Mouse (Mus musculus) bone marrow, adult 2 months (tissue): ENCODE measurements around the gene Tmed4.

ENCODE experiments used
- CTCF ChIP-seq: fragments of 200-500 bp; IDR thresholded peaks from 2 replicates; pipeline ENCODE4 v1.5.1; 2011; ENCODE audit warnings: low read length, control low read depth; ENCODE audit not compliant: control insufficient read depth, insufficient read depth
- POLR2A ChIP-seq: fragments of 200-500 bp; IDR thresholded peaks from 2 replicates; pipeline ENCODE4 v1.6.1; 2011; ENCODE audit warnings: low read depth, mild to moderate bottlenecking, control low read depth, low read length, borderline replicate concordance; ENCODE audit not compliant: control insufficient read depth

GRCm38 (mm10) chr11:6222187-6222586 is 52.5 kb downstream of the Tmed4 start:
- TF ChIP-seq CTCF (no peak), POLR2A (no peak)
